ENCODE assay signal across 15 mouse cellular contexts in the genomic region with DNA sequence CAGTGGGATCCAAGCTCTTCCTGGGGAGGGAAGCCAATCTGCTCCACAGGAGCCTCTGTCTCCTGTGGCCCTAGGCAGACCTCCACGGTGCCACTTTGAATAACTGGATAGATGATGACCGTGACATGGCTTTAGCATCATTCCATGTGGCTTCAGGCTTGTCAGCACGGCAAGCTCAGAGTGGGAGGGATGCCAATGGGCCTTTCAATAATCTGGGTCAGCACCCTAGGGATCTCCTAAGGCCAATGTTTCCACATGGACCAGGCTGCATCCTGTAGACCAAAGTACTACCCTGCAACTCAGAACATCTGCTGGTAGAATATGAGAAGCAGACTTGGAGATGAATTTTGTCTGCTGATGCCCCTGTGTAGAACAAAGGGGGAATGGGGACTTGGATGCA.
DNase-seq lines count a peak whose midpoint lies in the region; ATAC-seq and TF ChIP-seq lines count a peak whose summit lies in the region.
"Had no signal": no experiment of that assay in that cellular context is flagged by ENCODE, and none has a peak within 500 bp of the region (broad histone marks: within the 10 kb centered on the region; RNA-seq: fewer than 3 reads in every experiment).

No protein-coding gene starts in this region.

- no peak overlapping the region for H3K4me2 ChIP-seq in forebrain, postnatal 0 days (ENCODE audit: low read depth)
- H3K4me2 ChIP-seq in forebrain, embryonic 11.5 days (ENCODE audit: low read depth, low read length, severe bottlenecking), result no peak overlapping the region
- H3K4me2 ChIP-seq in midbrain, postnatal 0 days (ENCODE audit: low read depth, low read length, poor library complexity, severe bottlenecking), result no peak overlapping the region
- H3K4me2 ChIP-seq in midbrain, embryonic 16.5 days (ENCODE audit: low read length), result no peak overlapping the region
- H3K4me2 ChIP-seq: forebrain, embryonic 13.5 days; hindbrain, embryonic 12.5 days; lung, embryonic 14.5 days had no signal

- no peak overlapping the region for H3K4me3 ChIP-seq in forebrain, postnatal 0 days (ENCODE audit: low read depth, low read length)
- H3K4me3 ChIP-seq in forebrain, embryonic 11.5 days (ENCODE audit: low read depth, low read length), result no peak overlapping the region
- no peak overlapping the region for H3K4me3 ChIP-seq in midbrain, postnatal 0 days (ENCODE audit: low read depth, low read length)
- H3K4me3 ChIP-seq in midbrain, embryonic 16.5 days (ENCODE audit: low read depth, low read length), result no peak overlapping the region
- H3K4me3 ChIP-seq: forebrain, embryonic 13.5 days; hindbrain, embryonic 12.5 days had no signal

- no peak overlapping the region for H3K9ac ChIP-seq in forebrain, postnatal 0 days
- no peak overlapping the region for H3K9ac ChIP-seq in forebrain, embryonic 11.5 days (ENCODE audit: low read length)
- H3K9ac ChIP-seq in midbrain, postnatal 0 days (replicated peaks; ENCODE audit: low read length, poor library complexity, severe bottlenecking), result no peak overlapping the region
- no peak overlapping the region for H3K9ac ChIP-seq in midbrain, embryonic 16.5 days (ENCODE audit: low read depth, low read length)
- H3K9ac ChIP-seq: forebrain, embryonic 13.5 days; hindbrain, embryonic 12.5 days; lung, embryonic 14.5 days had no signal

- H3K9me3 ChIP-seq in forebrain, postnatal 0 days (ENCODE audit: low read length), result 0 out of 2 replicates have a peak, but pooled peaks cover 8% of the 10 kb centered on the region
- H3K9me3 ChIP-seq in forebrain, embryonic 11.5 days (ENCODE audit: control insufficient read depth, low read length), result peaks cover 10% of the 10 kb centered on the region; the same call in 1 of the 2 replicates
- 0 out of 2 replicates have a peak, but pooled peaks cover 11% of the 10 kb centered on the region for H3K9me3 ChIP-seq in midbrain, postnatal 0 days (ENCODE audit: low read length)
- peaks cover 10% of the 10 kb centered on the region; the same call in 1 of the 2 replicates for H3K9me3 ChIP-seq in midbrain, embryonic 16.5 days (replicated peaks; ENCODE audit: control insufficient read depth, low read length, poor library complexity, severe bottlenecking)

- no peak for TF ChIP-seq CTCF in forebrain, postnatal 0 days (IDR thresholded peaks at IDR 0.05; ENCODE audit: low read depth)
- no peak for TF ChIP-seq CTCF in midbrain, postnatal 0 days (IDR thresholded peaks at IDR 0.05)

- WGBS in forebrain, postnatal 0 days, result 81% methylated on average over 3 of the region's 3 CpGs
- WGBS in forebrain, embryonic 11.5 days, result 82% methylated on average over 3 of the region's 3 CpGs
- WGBS in midbrain, postnatal 0 days, result 30% methylated on average over 3 of the region's 3 CpGs
- WGBS in midbrain, embryonic 16.5 days, result 50% methylated on average over 3 of the region's 3 CpGs

- H3K4me1 ChIP-seq in forebrain, postnatal 0 days (ENCODE audit: insufficient read depth), result peaks cover 3% of the 10 kb centered on the region; the same call in 1 of the 2 replicates
- H3K4me1 ChIP-seq in forebrain, embryonic 11.5 days (replicated peaks; ENCODE audit: control insufficient read depth, insufficient read depth, low read length), result no peaks in the 10 kb centered on the region
- no peaks in the 10 kb centered on the region for H3K4me1 ChIP-seq in midbrain, postnatal 0 days (ENCODE audit: insufficient read depth, low read length)
- H3K4me1 ChIP-seq in midbrain, embryonic 16.5 days (ENCODE audit: control insufficient read depth, insufficient read depth, low read length), result peaks cover 3% of the 10 kb centered on the region; the same call in 1 of the 2 replicates
- H3K4me1 ChIP-seq: forebrain, embryonic 13.5 days; hindbrain, embryonic 12.5 days had no signal

- H3K36me3 ChIP-seq in forebrain, postnatal 0 days (ENCODE audit: insufficient read depth), result 0 out of 2 replicates have a peak, but pooled peaks cover 2% of the 10 kb centered on the region
- H3K36me3 ChIP-seq in forebrain, embryonic 11.5 days (ENCODE audit: control insufficient read depth, insufficient read depth, low read length), result no peaks in the 10 kb centered on the region
- H3K36me3 ChIP-seq in midbrain, postnatal 0 days (ENCODE audit: insufficient read depth, low read length), result 0 out of 2 replicates have a peak, but pooled peaks cover 5% of the 10 kb centered on the region
- peaks cover 8% of the 10 kb centered on the region; the same call in 1 of the 2 replicates for H3K36me3 ChIP-seq in midbrain, embryonic 16.5 days (ENCODE audit: control insufficient read depth, insufficient read depth, low read length)

- 0 out of 2 replicates have a peak overlapping the region, but pooled peaks have one; percentile 40 for H3K27ac ChIP-seq in forebrain, postnatal 0 days (ENCODE audit: low read depth, low read length)
- H3K27ac ChIP-seq in forebrain, embryonic 11.5 days (ENCODE audit: low read depth, low read length), result no peak overlapping the region
- no peak overlapping the region for H3K27ac ChIP-seq in midbrain, postnatal 0 days (ENCODE audit: low read depth, low read length)
- H3K27ac ChIP-seq in midbrain, embryonic 16.5 days (ENCODE audit: low read length), result no peak overlapping the region
- H3K27ac ChIP-seq: forebrain, embryonic 13.5 days; hindbrain, embryonic 12.5 days had no signal

- DNase-seq in forebrain, postnatal 0 days, result no peak
- no peak for DNase-seq in forebrain, embryonic 11.5 days (ENCODE audit: low spot score)
- DNase-seq in midbrain, postnatal 0 days (ENCODE audit: low spot score), result peak; percentile 42
- peak; percentile 44 for DNase-seq in gastrocnemius, postnatal 14 days
- DNase-seq in heart, postnatal 4 days, result peak; percentile 7
- DNase-seq in thymus, postnatal 25 days, result no peak
- DNase-seq in ovary, postnatal 14 days (ENCODE audit: low spot score), result no peak
- DNase-seq: adrenal gland, adult 8-10 months; kidney, postnatal 10 days; lung, embryonic 14.5 days; thymus, postnatal 36 days had no signal

- intact Hi-C loops in gastrocnemius, postnatal 14 days (cut with DNase I; ENCODE audit: low total_unique reads), result no loop called here

- no peaks in the 10 kb centered on the region for H3K27me3 ChIP-seq in forebrain, postnatal 0 days (ENCODE audit: insufficient read depth, low read length)
- no peaks in the 10 kb centered on the region for H3K27me3 ChIP-seq in forebrain, embryonic 11.5 days (ENCODE audit: control insufficient read depth, insufficient read depth, low read length)
- H3K27me3 ChIP-seq in midbrain, postnatal 0 days (ENCODE audit: insufficient read depth, low read length), result no peaks in the 10 kb centered on the region
- H3K27me3 ChIP-seq in midbrain, embryonic 16.5 days (ENCODE audit: control insufficient read depth, insufficient read depth, low read depth, low read length), result no peaks in the 10 kb centered on the region
- H3K27me3 ChIP-seq: forebrain, embryonic 13.5 days; hindbrain, embryonic 12.5 days had no signal

- no peak for ATAC-seq in forebrain, postnatal 0 days
- no peak for ATAC-seq in forebrain, embryonic 11.5 days (replicated peaks; ENCODE audit: low FRiP score)
- ATAC-seq in midbrain, postnatal 0 days (ENCODE audit: low FRiP score), result no peak
- no peak for ATAC-seq in midbrain, embryonic 16.5 days
- ATAC-seq: forebrain, embryonic 13.5 days; intestine, embryonic 16.5 days had no signal

Comparison
In these comparisons a context has a peak if more than half of its experiments do, and no peak if none do; other contexts are left out.
1. DNase-seq: peak in midbrain, postnatal 0 days (single experiment), gastrocnemius, postnatal 14 days (single experiment) and heart, postnatal 4 days (single experiment); none in forebrain, postnatal 0 days (single experiment), forebrain, embryonic 11.5 days (single experiment), thymus, postnatal 25 days (single experiment) and ovary, postnatal 14 days (single experiment).